Mouse (Mus musculus) stomach, embryonic 15.5 days (tissue): ENCODE results near the gene Trub2. TPM values are rescaled to one million over a fixed set of nuclear protein-coding genes. Genes with fewer than 3 reads are reported as not detected.
A peak's percentile ranks its signal among the peaks of the same experiment; 100 is the strongest.

Experiments
- ATAC-seq: fragments of 200-750 bp; cut with Nextera tagmentation; 2 replicates; pipeline ENCODE4 v1.8.0; 2017; ENCODE audit warnings: low read depth, moderate number of reproducible peaks, moderate TSS enrichment; ENCODE audit not compliant: insufficient read depth, low FRiP score
- H3K27ac ChIP-seq: fragments of 300-500 bp; sonication (generic); 2 replicates; pipeline ENCODE4 v1.5.1; 2015; ENCODE audit warnings: mild to moderate bottlenecking, inconsistent platforms
- H3K27me3 ChIP-seq: fragments of 300-500 bp; sonication (generic); replicated peaks from 2 replicates; pipeline ENCODE4 v1.6.1; 2015; ENCODE audit warnings: inconsistent platforms
- H3K36me3 ChIP-seq: fragments of 300-500 bp; sonication (generic); 2 replicates; pipeline ENCODE4 v1.6.1; 2015; ENCODE audit warnings: inconsistent platforms
- H3K4me1 ChIP-seq: fragments of 300-500 bp; sonication (generic); 2 replicates; pipeline ENCODE4 v1.6.1; 2015; ENCODE audit warnings: inconsistent platforms
- H3K4me2 ChIP-seq: fragments of 300-500 bp; sonication (generic); 2 replicates; pipeline ENCODE4 v1.6.1; 2015; ENCODE audit warnings: mild to moderate bottlenecking, inconsistent platforms
- H3K4me3 ChIP-seq: fragments of 300-500 bp; sonication (generic); replicated peaks from 2 replicates; pipeline ENCODE4 v1.5.1; 2015; ENCODE audit warnings: inconsistent platforms
- H3K9ac ChIP-seq: fragments of 300-500 bp; sonication (generic); 2 replicates; pipeline ENCODE4 v1.6.1; 2015; ENCODE audit warnings: inconsistent platforms
- H3K9me3 ChIP-seq: fragments of 300-500 bp; sonication (generic); 2 replicates; pipeline ENCODE4 v1.6.1; 2016; ENCODE audit warnings: inconsistent platforms
- WGBS: fragments of 180-500 bp; shearing (Covaris S2); methylation state at CpG from one replicate; pipeline ENCODE4 v1.1.7; 2015; 5-methylcytosine and 5-hydroxymethylcytosine counted together
- polyA plus RNA-seq: library from polyadenylated mRNA; unstranded; fragments of >200 nt; fragmentation: Nextera tagmentation; extraction: Ambion mirVana; gene quantifications from 2 replicates; pipeline ENCODE4 v1.2.1, GENCODE M21; 2015

Trub2 gene
- polyA plus RNA-seq, 1 experiment from 2014 or later: 32.2 TPM

GRCm38 (mm10) chr2:29739368-29739767 is 48.9 kb downstream of the Trub2 start:
- no peak overlapping the region for H3K9ac ChIP-seq
- H3K9me3 ChIP-seq: no peaks in the 10 kb centered on the region
- ATAC-seq: no peak
- H3K36me3 ChIP-seq: peaks cover 28% of the 10 kb centered on the region
- no peak overlapping the region for H3K4me2 ChIP-seq
- H3K4me1 ChIP-seq: 0 out of 2 replicates have a peak, but pooled peaks cover 6% of the 10 kb centered on the region
- 41% methylated on average over 5 of the region's 5 CpGs for WGBS
- H3K27ac ChIP-seq: peak overlapping the region; percentile 44; the same call in 1 of the 2 replicates
- no peaks in the 10 kb centered on the region for H3K27me3 ChIP-seq
- no peak overlapping the region for H3K4me3 ChIP-seq

GRCm38 (mm10) chr2:29738799-29739198 is 49.5 kb downstream of the Trub2 start:
- ATAC-seq: no peak; the same call in 1 of the 2 replicates
- Histone ChIP-seq H3K36me3 (peaks cover 31% of the 10 kb centered on the region), H3K4me3 (no peak overlapping the region), H3K9ac (no peak overlapping the region), H3K4me1 (0 out of 2 replicates have a peak, but pooled peaks cover 6% of the 10 kb centered on the region), H3K9me3 (no peaks in the 10 kb centered on the region), H3K27me3 (no peaks in the 10 kb centered on the region), H3K27ac (peak overlapping the region; percentile 18; the same call in 1 of the 2 replicates), H3K4me2 (no peak overlapping the region)
- WGBS: 59% methylated on average over 4 of the region's 4 CpGs

GRCm38 (mm10) chr2:29737209-29737925 is 50.9 kb downstream of the Trub2 start:
- Histone ChIP-seq H3K36me3 (peaks cover 43% of the 10 kb centered on the region), H3K4me1 (0 out of 2 replicates have a peak, but pooled peaks cover 6% of the 10 kb centered on the region), H3K9ac (no peak overlapping the region), H3K27ac (no peak overlapping the region), H3K4me2 (no peak overlapping the region), H3K27me3 (no peaks in the 10 kb centered on the region), H3K4me3 (no peak overlapping the region), H3K9me3 (no peaks in the 10 kb centered on the region)
- WGBS: 70% methylated on average over 12 of the region's 12 CpGs
- 0 out of 2 replicates have a peak, but pooled peaks have one; percentile 7 for ATAC-seq

GRCm38 (mm10) chr2:29735708-29736107 is 52.6 kb downstream of the Trub2 start:
- peaks cover 45% of the 10 kb centered on the region for H3K36me3 ChIP-seq

GRCm38 (mm10) chr2:29733348-29733747 is 55.0 kb downstream of the Trub2 start:
- H3K27me3 ChIP-seq: no peaks in the 10 kb centered on the region

More at GRCm38 (mm10) chr2:29735708-29736107, 52.6 kb downstream of the Trub2 start:
- WGBS: 71% methylated on average over 12 of the region's 12 CpGs
- Histone ChIP-seq H3K4me3 (no peak overlapping the region), H3K9me3 (no peaks in the 10 kb centered on the region), H3K27me3 (no peaks in the 10 kb centered on the region), H3K27ac (no peak overlapping the region), H3K9ac (no peak overlapping the region), H3K4me2 (no peak overlapping the region), H3K4me1 (0 out of 2 replicates have a peak, but pooled peaks cover 6% of the 10 kb centered on the region)
- ATAC-seq: peak; percentile 34; the same call in 1 of the 2 replicates

GRCm38 (mm10) chr2:29732559-29732958 is 55.7 kb downstream of the Trub2 start:
- Histone ChIP-seq H3K27ac (no peak overlapping the region), H3K9me3 (no peaks in the 10 kb centered on the region), H3K4me2 (no peak overlapping the region), H3K4me3 (no peak overlapping the region), H3K36me3 (peaks cover 37% of the 10 kb centered on the region), H3K9ac (no peak overlapping the region), H3K4me1 (no peaks in the 10 kb centered on the region), H3K27me3 (no peaks in the 10 kb centered on the region)
- 88% methylated on average over 10 of the region's 10 CpGs for WGBS
- ATAC-seq: no peak

More at GRCm38 (mm10) chr2:29733348-29733747, 55.0 kb downstream of the Trub2 start:
- no peaks in the 10 kb centered on the region for H3K9me3 ChIP-seq
- H3K4me1 ChIP-seq: no peaks in the 10 kb centered on the region
- H3K27ac ChIP-seq: no peak overlapping the region
- H3K36me3 ChIP-seq: peaks cover 43% of the 10 kb centered on the region
- no peak overlapping the region for H3K9ac ChIP-seq
- no peak for ATAC-seq
- WGBS: 97% methylated on average over 5 of the region's 5 CpGs
- no peak overlapping the region for H3K4me3 ChIP-seq
- no peak overlapping the region for H3K4me2 ChIP-seq

GRCm38 (mm10) chr2:29731545-29731944 is 56.8 kb downstream of the Trub2 start:
- Histone ChIP-seq H3K27ac (no peak overlapping the region), H3K4me2 (no peak overlapping the region), H3K27me3 (no peaks in the 10 kb centered on the region), H3K36me3 (peaks cover 43% of the 10 kb centered on the region), H3K4me3 (no peak overlapping the region), H3K9ac (no peak overlapping the region), H3K4me1 (no peaks in the 10 kb centered on the region), H3K9me3 (no peaks in the 10 kb centered on the region)
- WGBS: 54% methylated on average over 3 of the region's 3 CpGs
- ATAC-seq: 0 out of 2 replicates have a peak, but pooled peaks have one; percentile 25

- Histone ChIP-seq H3K9ac (no peak overlapping the region), H3K9me3 (no peaks in the 10 kb centered on the region), H3K4me2 (no peak overlapping the region), H3K36me3 (peaks cover 41% of the 10 kb centered on the region), H3K27ac (no peak overlapping the region), H3K4me3 (no peak overlapping the region), H3K4me1 (no peaks in the 10 kb centered on the region), H3K27me3 (no peaks in the 10 kb centered on the region)
- no peak for ATAC-seq
- 48% methylated on average over 2 of the region's 2 CpGs for WGBS
Observed at GRCm38 (mm10) chr2:29729500-29729899, 58.8 kb downstream of the Trub2 start.

- 66% methylated on average over 5 of the region's 5 CpGs for WGBS
- Histone ChIP-seq H3K9ac (no peak overlapping the region), H3K27me3 (no peaks in the 10 kb centered on the region), H3K9me3 (no peaks in the 10 kb centered on the region), H3K4me3 (no peak overlapping the region), H3K4me1 (no peaks in the 10 kb centered on the region), H3K4me2 (no peak overlapping the region), H3K27ac (no peak overlapping the region), H3K36me3 (peaks cover 46% of the 10 kb centered on the region)
- ATAC-seq: no peak
Observed at GRCm38 (mm10) chr2:29724664-29725365, 63.5 kb downstream of the Trub2 start.

- H3K9ac ChIP-seq: no peak overlapping the region
- H3K4me3 ChIP-seq: no peak overlapping the region
- no peak for ATAC-seq
- H3K9me3 ChIP-seq: no peaks in the 10 kb centered on the region
- H3K27me3 ChIP-seq: no peaks in the 10 kb centered on the region
- H3K4me1 ChIP-seq: no peaks in the 10 kb centered on the region
- WGBS: 78% methylated on average over 3 of the region's 3 CpGs
- no peak overlapping the region for H3K27ac ChIP-seq
- peaks cover 50% of the 10 kb centered on the region for H3K36me3 ChIP-seq
- H3K4me2 ChIP-seq: no peak overlapping the region
Observed at GRCm38 (mm10) chr2:29723132-29723531, 65.2 kb downstream of the Trub2 start.

GRCm38 (mm10) chr2:29718581-29718980 is 69.7 kb downstream of the Trub2 start:
- no peaks in the 10 kb centered on the region for H3K27me3 ChIP-seq
- H3K4me3 ChIP-seq: no peak overlapping the region
- peaks cover 30% of the 10 kb centered on the region for H3K36me3 ChIP-seq
- ATAC-seq: no peak
- 89% methylated on average over 5 of the region's 5 CpGs for WGBS
- no peak overlapping the region for H3K4me2 ChIP-seq
- no peak overlapping the region for H3K27ac ChIP-seq
- H3K9me3 ChIP-seq: no peaks in the 10 kb centered on the region
- H3K4me1 ChIP-seq: peaks cover 15% of the 10 kb centered on the region
- H3K9ac ChIP-seq: no peak overlapping the region

- 16% methylated on average over 6 of the region's 6 CpGs for WGBS
- Histone ChIP-seq H3K9ac (no peak overlapping the region), H3K9me3 (no peaks in the 10 kb centered on the region)
Observed at GRCm38 (mm10) chr2:29716691-29717090, 71.6 kb downstream of the Trub2 start.

More at GRCm38 (mm10) chr2:29716691-29717090, 71.6 kb downstream of the Trub2 start:
- Histone ChIP-seq H3K27ac (peak overlapping the region; percentile 85), H3K27me3 (no peaks in the 10 kb centered on the region), H3K36me3 (peaks cover 23% of the 10 kb centered on the region), H3K4me1 (peaks cover 15% of the 10 kb centered on the region), H3K4me3 (no peak overlapping the region), H3K4me2 (no peak overlapping the region)
- ATAC-seq: peak; percentile 82
